Mouse (Mus musculus): ENCODE data around the gene Bod1. TPM values are rescaled to one million over a fixed set of nuclear protein-coding genes. Genes with fewer than 3 reads are reported as not detected.

Bod1 gene
- 16.7 and 16.8 TPM in 2 replicates for polyA plus RNA-seq (2012; rRNA removed)

GRCm38 (mm10) chr11:31671354-31672169 is at the start of gene Bod1:
Bod1 (minus strand) TSS chr11:31671885.

Other genes with a start within 250 kb of the Bod1 start
- gene Cpeb4, start 200.3 kb upstream of the Bod1 start, polyA plus RNA-seq (2012; rRNA removed): 15.5 and 18.4 TPM in 2 replicates